Mouse (Mus musculus) kidney, adult 2 months (tissue): ENCODE measurements around the gene Pdx1.

Experiments
- CTCF ChIP-seq: fragments of 200-500 bp; conservative IDR thresholded peaks from 2 replicates; pipeline ENCODE4 v1.5.1; 2011; ENCODE audit warnings: low read depth, mild to moderate bottlenecking, control low read depth, low read length, moderate library complexity, mixed read lengths; ENCODE audit not compliant: insufficient read depth, insufficient read length
- POLR2A ChIP-seq: fragments of 200-500 bp; IDR thresholded peaks from one replicate; pipeline ENCODE4 v1.6.1; 2011; ENCODE audit warnings: low read depth, low read length, control low read depth

DNA sequence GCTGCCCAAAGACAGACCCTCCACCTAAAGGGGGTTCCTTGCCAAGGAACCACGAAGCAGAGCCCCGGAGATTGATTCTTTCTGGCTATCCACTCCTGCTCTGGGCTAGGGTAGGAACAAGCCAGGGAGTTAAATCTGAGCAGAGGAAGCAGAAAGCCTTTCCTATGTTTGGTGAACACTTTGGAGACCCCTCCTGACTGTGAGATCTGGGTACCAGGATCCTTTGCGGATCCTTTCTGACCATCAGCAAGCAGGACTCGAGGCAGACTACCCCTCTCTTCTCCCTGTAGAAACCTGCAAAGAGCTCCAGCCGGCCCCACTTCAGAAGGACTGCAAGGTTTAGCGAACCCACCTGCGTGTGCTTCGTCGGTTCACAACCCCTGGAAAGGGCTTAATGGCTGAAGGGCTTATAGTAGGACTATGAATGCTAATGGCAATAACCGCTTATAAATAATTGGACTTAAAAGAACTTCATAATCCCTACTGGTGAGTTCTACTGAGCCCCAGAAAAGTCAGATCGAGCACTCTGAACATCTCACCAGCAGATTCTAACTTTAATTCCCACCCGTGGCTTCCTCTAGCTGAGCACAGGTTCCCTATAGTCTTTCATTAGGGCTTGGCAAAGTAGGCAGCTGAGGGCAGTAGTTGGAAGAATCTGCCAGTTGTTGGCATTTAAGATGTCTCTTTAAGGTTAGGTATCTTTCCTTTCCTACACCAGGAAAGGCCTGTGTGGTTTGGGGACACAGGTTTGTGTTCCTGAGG, 2.5 kb downstream of the Pdx1 start:
- TF ChIP-seq CTCF (no peak), POLR2A (no peak)
